Mouse (Mus musculus) CD4-positive, CD25-positive, alpha-beta regulatory T cell (primary cell): ENCODE results near the gene Evl. TPM values are rescaled to one million over a fixed set of nuclear protein-coding genes. Genes with fewer than 3 reads are reported as not detected.

Source experiments
- polyA plus RNA-seq: library from polyadenylated mRNA; unstranded; fragments of 100-300 nt; shearing (Covaris generic); gene quantifications from one replicate; pipeline ENCODE4 v1.2.1, GENCODE M21; 2017

Gene Evl
- 637 TPM for polyA plus RNA-seq

GRCm38 (mm10) chr12:108554120-108554841, at the start of gene Evl:
Gene Evl, plus strand, starts transcription at chr12:108554720.

GRCm38 (mm10) chr12:108702185-108702584, 147.7 kb downstream of the Evl start, which contains the start of gene Degs2:
Gene Degs2, minus strand, starts transcription at chr12:108702315.

Other genes with a start within 250 kb of the Evl start
- gene Hhipl1, start 248.4 kb upstream of the Evl start, polyA plus RNA-seq: 0.08 TPM
- 0.31 TPM for gene Cyp46a1, start 220.3 kb upstream of the Evl start, polyA plus RNA-seq
- gene Eml1, start 183.8 kb upstream of the Evl start, polyA plus RNA-seq: 0.36 TPM
- gene Degs2, start 147.6 kb downstream of the Evl start, polyA plus RNA-seq: 5.4 TPM
- 14.4 TPM for gene Yy1, start 238.3 kb downstream of the Evl start, polyA plus RNA-seq